Mouse (Mus musculus): Measurements from ENCODE around the gene Pam16. TPM values are rescaled to one million over a fixed set of nuclear protein-coding genes. Genes with fewer than 3 reads are reported as not detected.

Gene Pam16
- polyA plus RNA-seq, 1 experiment from 2014 or later, result 84.7 TPM

DNA sequence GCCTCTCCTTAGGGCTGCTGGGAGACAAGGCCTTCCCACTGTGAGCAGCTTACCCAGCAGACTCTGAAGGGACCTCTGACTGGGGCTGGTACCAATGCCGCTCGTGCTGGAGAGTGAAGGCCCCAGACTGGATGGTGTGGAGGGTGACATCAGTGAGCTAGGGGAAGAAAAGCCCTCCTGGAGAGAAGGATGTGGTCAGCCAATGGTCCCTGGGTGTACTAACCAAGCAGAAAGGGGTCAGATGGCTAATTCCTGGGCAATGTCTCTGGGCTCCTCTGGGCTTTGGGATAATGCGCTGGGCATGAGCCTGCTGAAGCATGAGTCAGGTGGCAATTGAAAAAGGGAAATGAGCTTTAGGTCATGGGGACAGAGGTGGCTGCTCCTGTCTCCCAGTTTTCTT, 8.9 kb upstream of the Pam16 start:
- no peak for ATAC-seq (ENCODE audit: insufficient number of reproducible peaks, insufficient read depth, low FRiP score, low read depth)
- Histone ChIP-seq H3K4me3 (ENCODE audit: low read depth, low read length) (no peak overlapping the region), H3K27ac (ENCODE audit: low read length) (no peak overlapping the region), H3K4me1 (ENCODE audit: control insufficient read depth, insufficient read depth, low read length) (no peaks in the 10 kb centered on the region), H3K9me3 (ENCODE audit: control insufficient read depth, low read depth, low read length) (no peaks in the 10 kb centered on the region), H3K36me3 (ENCODE audit: control insufficient read depth, insufficient read depth, low read length) (peaks cover 6% of the 10 kb centered on the region), H3K9ac (replicated peaks; ENCODE audit: low read depth, low read length) (no peak overlapping the region), H3K4me2 (replicated peaks; ENCODE audit: low read depth, low read length) (no peak overlapping the region), H3K27me3 (ENCODE audit: control insufficient read depth, insufficient read depth, low read length) (no peaks in the 10 kb centered on the region)
- WGBS, result 97% methylated on average over 3 of the region's 3 CpGs

DNA sequence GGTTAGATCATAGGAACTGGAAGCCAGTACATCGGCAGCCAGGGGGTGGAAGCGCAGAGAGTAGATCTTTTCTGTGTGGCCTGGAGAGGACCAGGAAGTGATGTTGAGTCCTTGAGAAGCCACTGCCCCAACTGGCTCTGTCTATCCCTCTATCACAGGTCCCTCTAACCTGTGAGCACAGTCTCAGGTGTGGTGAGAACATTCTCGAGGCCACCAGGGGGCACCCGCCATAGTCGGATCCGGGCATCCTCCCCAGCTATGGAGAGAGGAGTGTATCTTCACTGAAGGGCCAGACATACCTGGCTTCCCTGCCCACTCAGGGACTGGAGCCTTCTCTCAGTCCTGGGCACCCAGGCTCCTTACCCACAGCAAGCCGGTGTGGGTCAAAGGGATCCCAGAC, 7.3 kb upstream of the Pam16 start:
- Histone ChIP-seq H3K27ac (ENCODE audit: low read length) (no peak overlapping the region), H3K9ac (replicated peaks; ENCODE audit: low read depth, low read length) (no peak overlapping the region), H3K9me3 (ENCODE audit: control insufficient read depth, low read depth, low read length) (no peaks in the 10 kb centered on the region), H3K36me3 (ENCODE audit: control insufficient read depth, insufficient read depth, low read length) (peaks cover 9% of the 10 kb centered on the region), H3K4me1 (ENCODE audit: control insufficient read depth, insufficient read depth, low read length) (no peaks in the 10 kb centered on the region), H3K4me3 (ENCODE audit: low read depth, low read length) (no peak overlapping the region), H3K27me3 (ENCODE audit: control insufficient read depth, insufficient read depth, low read length) (no peaks in the 10 kb centered on the region), H3K4me2 (replicated peaks; ENCODE audit: low read depth, low read length) (no peak overlapping the region)
- ATAC-seq (ENCODE audit: insufficient number of reproducible peaks, insufficient read depth, low FRiP score, low read depth), result peak; percentile 62; the same call in 1 of the 2 replicates
- WGBS, result 39% methylated on average over 7 of the region's 7 CpGs

DNA sequence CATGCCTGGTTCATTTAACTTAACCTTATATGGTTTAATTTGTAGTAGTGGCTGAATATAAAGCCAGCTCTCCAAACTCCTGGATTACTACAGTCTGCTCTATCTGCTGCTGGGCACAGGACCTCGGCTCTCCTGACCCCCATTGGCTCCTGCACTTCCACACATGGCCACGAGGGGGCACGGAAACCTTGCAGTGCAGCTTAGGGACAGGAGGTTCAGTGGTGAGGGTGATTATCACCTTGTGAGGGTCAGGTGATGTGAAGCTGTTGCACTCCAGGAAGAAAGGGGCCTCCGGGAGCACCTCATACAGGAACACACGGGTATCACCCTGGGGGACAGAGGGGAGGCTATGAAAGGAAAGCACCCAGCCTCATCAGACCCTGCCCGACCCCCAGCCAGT, 5.2 kb upstream of the Pam16 start:
- peaks cover 9% of the 10 kb centered on the region for H3K36me3 ChIP-seq (ENCODE audit: control insufficient read depth, insufficient read depth, low read length)
- H3K9me3 ChIP-seq (ENCODE audit: control insufficient read depth, low read depth, low read length), result no peaks in the 10 kb centered on the region
- no peak overlapping the region for H3K4me3 ChIP-seq (ENCODE audit: low read depth, low read length)
- no peaks in the 10 kb centered on the region for H3K4me1 ChIP-seq (ENCODE audit: control insufficient read depth, insufficient read depth, low read length)
- H3K27ac ChIP-seq (ENCODE audit: low read length), result no peak overlapping the region
- no peaks in the 10 kb centered on the region for H3K27me3 ChIP-seq (ENCODE audit: control insufficient read depth, insufficient read depth, low read length)
- 20% methylated on average over 6 of the region's 6 CpGs for WGBS
- no peak overlapping the region for H3K9ac ChIP-seq (replicated peaks; ENCODE audit: low read depth, low read length)
- H3K4me2 ChIP-seq (replicated peaks; ENCODE audit: low read depth, low read length), result no peak overlapping the region
- peak; percentile 35 for ATAC-seq (ENCODE audit: insufficient number of reproducible peaks, insufficient read depth, low FRiP score, low read depth)

DNA sequence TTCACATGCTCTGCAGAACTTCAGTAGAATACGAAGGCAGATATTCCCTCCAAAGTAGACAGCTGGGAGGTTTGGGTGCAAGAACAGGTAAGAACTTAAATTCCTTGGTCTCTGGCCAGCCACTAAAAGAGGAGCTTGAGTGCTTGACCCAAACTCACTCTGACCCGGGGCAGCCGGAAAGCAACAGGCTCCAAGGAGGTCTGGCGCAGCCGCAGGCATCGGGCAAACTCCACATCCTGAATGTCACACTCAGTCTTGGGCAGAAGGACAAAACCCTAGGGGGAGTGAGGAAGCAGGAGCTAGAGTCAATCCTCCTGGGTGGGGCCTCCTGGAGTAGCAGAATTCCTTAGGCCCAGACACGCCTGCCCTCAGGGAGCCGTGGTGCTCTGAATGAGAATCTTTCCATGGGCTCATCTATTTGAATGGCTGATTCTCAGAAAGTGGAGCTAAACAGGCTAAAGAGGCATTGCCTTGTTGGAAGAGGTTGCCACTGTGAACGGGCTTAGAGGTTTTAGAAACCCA, 4.2 kb upstream of the Pam16 start:
- no peaks in the 10 kb centered on the region for H3K9me3 ChIP-seq (ENCODE audit: control insufficient read depth, low read depth, low read length)
- H3K4me1 ChIP-seq (ENCODE audit: control insufficient read depth, insufficient read depth, low read length), result no peaks in the 10 kb centered on the region
- no peak overlapping the region for H3K9ac ChIP-seq (replicated peaks; ENCODE audit: low read depth, low read length)
- H3K27me3 ChIP-seq (ENCODE audit: control insufficient read depth, insufficient read depth, low read length), result no peaks in the 10 kb centered on the region
- ATAC-seq (ENCODE audit: insufficient number of reproducible peaks, insufficient read depth, low FRiP score, low read depth), result no peak
- H3K27ac ChIP-seq (ENCODE audit: low read length), result no peak overlapping the region
- H3K4me2 ChIP-seq (replicated peaks; ENCODE audit: low read depth, low read length), result no peak overlapping the region
- WGBS, result 90% methylated on average over 9 of the region's 9 CpGs
- H3K36me3 ChIP-seq (ENCODE audit: control insufficient read depth, insufficient read depth, low read length), result peaks cover 9% of the 10 kb centered on the region
- no peak overlapping the region for H3K4me3 ChIP-seq (ENCODE audit: low read depth, low read length)

DNA sequence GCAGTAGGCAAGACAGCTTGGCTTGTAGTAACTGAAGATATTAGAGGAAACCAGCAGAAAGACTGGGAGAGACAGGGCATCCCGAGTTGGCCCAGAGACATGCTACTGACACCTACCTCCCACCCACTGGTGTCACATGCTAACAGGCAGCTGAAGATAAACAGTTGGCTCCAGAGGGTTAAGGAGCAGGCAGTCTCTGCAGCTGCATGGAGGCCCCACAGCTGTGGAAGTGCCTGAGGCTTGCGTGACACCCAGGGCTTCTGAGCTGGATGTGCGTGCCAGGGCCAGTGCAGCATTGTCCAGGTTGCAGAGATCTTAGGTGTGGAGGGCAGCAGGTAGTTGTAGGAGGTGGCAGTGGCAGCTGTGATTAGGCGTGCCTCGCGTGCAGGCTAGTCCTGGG, 2.3 kb upstream of the Pam16 start:
- Histone ChIP-seq H3K4me3 (ENCODE audit: low read depth, low read length) (no peak overlapping the region), H3K36me3 (ENCODE audit: control insufficient read depth, insufficient read depth, low read length) (peaks cover 3% of the 10 kb centered on the region; the same call in 1 of the 2 replicates), H3K4me1 (ENCODE audit: control insufficient read depth, insufficient read depth, low read length) (peaks cover 9% of the 10 kb centered on the region), H3K4me2 (replicated peaks; ENCODE audit: low read depth, low read length) (no peak overlapping the region), H3K27me3 (ENCODE audit: control insufficient read depth, insufficient read depth, low read length) (no peaks in the 10 kb centered on the region), H3K9me3 (ENCODE audit: control insufficient read depth, low read depth, low read length) (no peaks in the 10 kb centered on the region), H3K9ac (replicated peaks; ENCODE audit: low read depth, low read length) (no peak overlapping the region), H3K27ac (ENCODE audit: low read length) (no peak overlapping the region)
- ATAC-seq (ENCODE audit: insufficient number of reproducible peaks, insufficient read depth, low FRiP score, low read depth), result no peak
- WGBS, result 67% methylated on average over 6 of the region's 6 CpGs

DNA sequence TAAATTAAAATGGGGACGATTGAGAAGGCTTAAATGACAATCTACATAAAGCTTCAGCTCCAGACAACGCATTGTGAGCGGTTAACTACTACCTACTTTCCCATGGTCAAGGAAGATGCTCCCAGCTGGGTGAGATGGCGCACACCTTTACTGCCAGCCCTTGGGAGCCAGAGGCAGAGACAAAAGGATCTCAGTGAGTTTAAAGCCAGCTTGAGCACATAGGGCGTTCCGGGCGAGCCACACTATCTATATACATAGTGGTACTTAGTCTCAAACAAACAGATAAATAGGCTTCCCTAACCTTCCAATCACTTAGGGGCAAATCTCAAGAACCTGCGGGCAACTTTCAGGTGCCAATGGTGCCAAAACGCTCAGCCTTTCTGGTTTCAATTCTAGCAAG, 714 bp downstream of the Pam16 start:
- Histone ChIP-seq H3K4me3 (ENCODE audit: low read depth, low read length) (peak overlapping the region; percentile 61), H3K4me2 (replicated peaks; ENCODE audit: low read depth, low read length) (peak overlapping the region; percentile 72), H3K27ac (ENCODE audit: low read length) (peak overlapping the region; percentile 64; the same call in 1 of the 2 replicates), H3K9me3 (ENCODE audit: control insufficient read depth, low read depth, low read length) (no peaks in the 10 kb centered on the region), H3K9ac (replicated peaks; ENCODE audit: low read depth, low read length) (peak overlapping the region; percentile 66), H3K27me3 (ENCODE audit: control insufficient read depth, insufficient read depth, low read length) (no peaks in the 10 kb centered on the region), H3K36me3 (ENCODE audit: control insufficient read depth, insufficient read depth, low read length) (peaks cover 3% of the 10 kb centered on the region; the same call in 1 of the 2 replicates), H3K4me1 (ENCODE audit: control insufficient read depth, insufficient read depth, low read length) (peaks cover 9% of the 10 kb centered on the region)
- ATAC-seq (ENCODE audit: insufficient number of reproducible peaks, insufficient read depth, low FRiP score, low read depth), result no peak
- 18% methylated on average over 9 of the region's 9 CpGs for WGBS

DNA sequence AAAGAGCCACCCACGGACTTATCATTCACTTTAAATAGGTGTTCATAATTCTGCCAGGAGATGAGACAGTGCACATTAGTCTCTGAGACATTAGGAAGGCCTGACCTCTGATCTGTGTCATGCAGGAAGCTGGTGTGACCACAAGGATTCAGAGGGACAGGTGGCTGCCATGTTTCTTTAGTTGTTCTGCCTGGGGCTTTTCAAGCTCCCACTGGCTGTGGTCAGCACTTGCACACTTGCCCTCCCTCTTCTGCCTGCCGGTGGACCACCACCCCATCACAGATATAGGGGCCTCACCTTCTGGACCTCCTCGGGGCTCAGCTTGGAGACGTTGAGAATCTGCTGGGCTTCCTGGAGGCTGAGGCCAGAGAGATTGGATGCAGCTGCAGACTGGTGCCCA, 8.0 kb downstream of the Pam16 start:
- H3K36me3 ChIP-seq (ENCODE audit: control insufficient read depth, insufficient read depth, low read length), result peaks cover 40% of the 10 kb centered on the region
- WGBS, result 85% methylated on average over 4 of the region's 4 CpGs

DNA sequence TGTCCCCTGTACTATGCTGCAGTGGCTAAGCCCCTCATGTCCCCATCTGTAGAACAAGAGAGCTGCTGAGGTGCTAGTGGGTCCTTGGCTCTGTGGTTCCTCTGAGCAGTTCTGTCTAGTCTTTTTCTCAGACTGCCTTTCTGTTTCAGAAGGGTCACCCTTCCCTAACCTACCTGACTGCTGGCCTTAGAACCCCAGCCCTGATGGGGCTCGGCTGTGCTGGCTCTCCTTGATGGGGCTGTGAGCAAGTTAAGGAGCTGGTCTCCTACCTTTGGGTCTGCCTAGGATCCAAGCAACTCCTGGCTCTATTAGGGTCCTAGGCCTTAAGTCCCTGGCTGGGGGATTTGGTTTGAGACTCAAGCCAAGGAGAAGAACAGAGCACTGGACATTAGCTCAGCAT, 9.5 kb downstream of the Pam16 start:
- no peak overlapping the region for H3K9ac ChIP-seq (replicated peaks; ENCODE audit: low read depth, low read length)
- 71% methylated on average over 1 of the region's 1 CpGs for WGBS
- H3K27ac ChIP-seq (ENCODE audit: low read length), result no peak overlapping the region
- H3K9me3 ChIP-seq (ENCODE audit: control insufficient read depth, low read depth, low read length), result no peaks in the 10 kb centered on the region
- H3K4me2 ChIP-seq (replicated peaks; ENCODE audit: low read depth, low read length), result no peak overlapping the region
- no peak overlapping the region for H3K4me3 ChIP-seq (ENCODE audit: low read depth, low read length)
- no peaks in the 10 kb centered on the region for H3K4me1 ChIP-seq (ENCODE audit: control insufficient read depth, insufficient read depth, low read length)
- H3K27me3 ChIP-seq (ENCODE audit: control insufficient read depth, insufficient read depth, low read length), result no peaks in the 10 kb centered on the region
- no peak for ATAC-seq (ENCODE audit: insufficient number of reproducible peaks, insufficient read depth, low FRiP score, low read depth)
- peaks cover 49% of the 10 kb centered on the region for H3K36me3 ChIP-seq (ENCODE audit: control insufficient read depth, insufficient read depth, low read length)

More for the DNA sequence above, 8.0 kb downstream of the Pam16 start:
- H3K4me1 ChIP-seq (ENCODE audit: control insufficient read depth, insufficient read depth, low read length), result no peaks in the 10 kb centered on the region
- no peak overlapping the region for H3K4me2 ChIP-seq (replicated peaks; ENCODE audit: low read depth, low read length)
- no peaks in the 10 kb centered on the region for H3K9me3 ChIP-seq (ENCODE audit: control insufficient read depth, low read depth, low read length)
- ATAC-seq (ENCODE audit: insufficient number of reproducible peaks, insufficient read depth, low FRiP score, low read depth), result no peak
- no peaks in the 10 kb centered on the region for H3K27me3 ChIP-seq (ENCODE audit: control insufficient read depth, insufficient read depth, low read length)
- no peak overlapping the region for H3K27ac ChIP-seq (ENCODE audit: low read length)
- no peak overlapping the region for H3K4me3 ChIP-seq (ENCODE audit: low read depth, low read length)
- H3K9ac ChIP-seq (replicated peaks; ENCODE audit: low read depth, low read length), result no peak overlapping the region

DNA sequence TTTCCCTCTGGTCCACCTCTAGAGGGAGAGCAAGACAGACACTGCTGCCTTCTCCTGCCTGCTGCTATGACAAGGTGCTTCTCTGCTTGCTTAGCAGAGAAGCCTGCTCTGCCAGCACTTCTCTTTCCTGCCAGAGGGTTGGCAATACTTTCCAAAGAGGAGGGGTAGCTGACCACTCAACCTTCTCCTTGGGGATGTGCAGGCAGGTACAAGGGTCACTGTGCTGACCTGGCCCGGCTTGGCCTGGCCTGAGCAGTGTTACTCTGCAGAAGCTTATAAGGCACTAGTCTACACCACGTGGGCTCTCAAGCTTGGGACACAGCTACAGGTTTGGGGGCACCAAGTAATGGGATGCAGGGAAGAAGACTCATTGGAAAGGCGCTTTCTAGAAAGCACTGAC, 10.1 kb downstream of the Pam16 start:
- H3K4me2 ChIP-seq (replicated peaks; ENCODE audit: low read depth, low read length), result no peak overlapping the region
- H3K36me3 ChIP-seq (ENCODE audit: control insufficient read depth, insufficient read depth, low read length), result peaks cover 53% of the 10 kb centered on the region
- H3K4me1 ChIP-seq (ENCODE audit: control insufficient read depth, insufficient read depth, low read length), result no peaks in the 10 kb centered on the region
- WGBS, result 84% methylated on average over 3 of the region's 3 CpGs
- no peak overlapping the region for H3K4me3 ChIP-seq (ENCODE audit: low read depth, low read length)
- no peaks in the 10 kb centered on the region for H3K9me3 ChIP-seq (ENCODE audit: control insufficient read depth, low read depth, low read length)
- no peak overlapping the region for H3K27ac ChIP-seq (ENCODE audit: low read length)
- ATAC-seq (ENCODE audit: insufficient number of reproducible peaks, insufficient read depth, low FRiP score, low read depth), result no peak
- no peaks in the 10 kb centered on the region for H3K27me3 ChIP-seq (ENCODE audit: control insufficient read depth, insufficient read depth, low read length)
- no peak overlapping the region for H3K9ac ChIP-seq (replicated peaks; ENCODE audit: low read depth, low read length)
